Mouse (Mus musculus) bone marrow macrophage, adult 2 months (primary cell): ENCODE measurements around the gene Usp49.

Source experiments
- CTCF ChIP-seq: IDR thresholded peaks from 2 replicates; pipeline ENCODE4 v1.5.1; 2012; ENCODE audit warnings: low read depth, mild to moderate bottlenecking, low read length, moderate library complexity
- POLR2A ChIP-seq: IDR thresholded peaks from 2 replicates; pipeline ENCODE4 v1.6.1; 2012; ENCODE audit warnings: mild to moderate bottlenecking, low read depth, low read length, borderline replicate concordance

GRCm38 (mm10) chr17:47691650-47692049, 61.2 kb downstream of the Usp49 start:
- no peak for TF ChIP-seq CTCF
- no peak for TF ChIP-seq POLR2A
